Mouse (Mus musculus) liver, embryonic 14.5 days (tissue): ENCODE results near the gene Olfr721-ps1.

Experiments used
- CTCF ChIP-seq: IDR thresholded peaks from 2 replicates; pipeline ENCODE4 v1.5.1; 2016; ENCODE audit warnings: antibody characterized with exemption, low read depth, control low read depth
- EP300 ChIP-seq: IDR thresholded peaks from 2 replicates; pipeline ENCODE4 v1.6.1; 2016; ENCODE audit warnings: antibody characterized with exemption, low read depth

GRCm38 (mm10) chr14:14436078-14436658 is 35.1 kb downstream of the Olfr721-ps1 start:
- no peak for TF ChIP-seq CTCF
- TF ChIP-seq EP300 = no peak
